Mouse (Mus musculus) A20 (cell line): ENCODE measurements around the gene Dusp7.

Experiments used
- DNase-seq: peaks from one replicate; pipeline ENCODE4 v3.0.0-alpha.2; 2011; ENCODE audit warnings: low read depth, low spot score

Dusp7 gene

DNA sequence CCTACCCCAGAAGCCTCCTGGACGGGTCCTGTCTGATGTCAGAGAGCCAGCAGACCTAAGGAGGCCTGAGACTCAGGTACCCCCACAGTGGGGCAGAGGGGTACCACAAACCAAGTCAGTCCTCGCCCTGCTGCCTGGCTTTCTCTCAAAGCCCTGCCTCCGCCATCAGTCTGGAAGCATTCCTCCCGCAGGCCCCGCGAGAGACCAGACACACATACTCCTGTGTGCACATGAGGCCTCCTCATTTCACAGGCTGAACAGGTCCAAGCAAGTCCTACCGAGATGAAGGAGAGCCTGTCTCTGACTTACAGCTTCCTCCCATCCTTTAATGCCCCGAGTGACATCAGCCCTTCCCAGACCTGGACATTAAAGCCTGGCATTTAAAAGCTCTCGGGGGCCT is 10.3 kb downstream of the Dusp7 start:
- DNase-seq, result no peak

DNA sequence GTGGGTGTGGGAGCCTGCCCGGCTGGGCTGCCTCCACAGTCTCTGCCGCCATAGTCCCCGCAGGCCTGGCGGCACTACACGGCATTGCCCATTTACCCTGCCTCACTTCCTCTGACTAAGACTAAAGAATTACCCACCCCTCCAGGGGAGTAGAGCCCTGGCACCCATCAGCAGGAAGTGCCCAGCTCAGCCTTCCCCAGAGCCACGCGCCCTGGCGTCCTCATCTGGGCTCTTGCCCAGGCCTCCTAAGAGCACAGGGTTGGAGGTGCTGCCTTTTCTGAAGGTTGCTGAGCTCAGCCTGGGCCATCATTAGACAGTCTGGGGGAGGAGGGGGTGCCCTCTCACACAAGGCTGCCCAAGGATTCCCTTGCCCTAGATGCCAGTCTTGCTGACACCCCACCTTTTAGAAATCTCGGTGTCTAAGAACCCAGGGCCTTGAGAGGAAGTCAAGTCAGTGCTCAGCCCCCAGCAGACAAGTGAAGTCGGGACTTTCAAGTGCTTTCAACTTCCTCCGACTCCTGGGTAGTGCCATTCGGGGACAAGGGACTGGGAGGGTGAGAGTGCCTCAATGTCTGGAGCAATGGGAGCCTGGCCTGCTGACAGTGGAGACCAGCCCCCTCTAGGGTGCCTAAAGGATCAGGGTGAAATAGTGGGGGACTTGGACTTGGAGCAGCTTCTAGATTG is 17.9 kb downstream of the Dusp7 start:
- no peak for DNase-seq

DNA sequence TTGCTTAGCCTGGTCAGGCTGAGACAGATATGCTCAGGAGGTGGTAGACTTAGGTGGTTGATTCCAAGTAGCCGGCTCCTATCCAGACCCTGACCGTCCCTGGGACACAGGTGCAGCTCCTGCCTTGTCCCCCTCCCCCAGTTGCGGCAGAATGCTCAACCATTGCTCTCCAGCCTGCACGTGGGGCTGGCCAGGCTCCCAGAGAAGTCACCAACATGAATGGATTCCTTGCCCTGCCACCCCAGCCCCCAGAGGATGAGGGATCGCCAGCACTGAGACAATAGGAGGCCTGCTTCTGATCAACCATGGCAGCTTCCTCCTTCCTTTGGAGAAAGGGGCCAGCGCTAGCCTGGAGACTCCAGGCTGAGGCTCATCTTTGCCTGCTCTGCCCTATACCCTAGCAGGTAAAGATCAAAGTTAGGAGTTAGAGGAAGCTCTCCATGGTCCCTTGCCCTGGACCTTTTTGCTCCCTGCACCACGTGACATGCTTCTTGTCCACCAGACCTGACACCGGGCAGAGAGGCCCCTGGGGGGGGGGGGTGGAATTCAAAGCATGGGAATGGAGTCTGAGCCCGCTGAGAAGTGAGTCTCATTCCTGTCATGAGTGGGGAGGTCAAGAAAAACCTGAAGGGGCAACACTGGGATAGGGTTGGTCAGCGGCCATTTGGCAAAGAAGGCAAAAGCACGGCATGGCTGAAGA is 24.5 kb downstream of the Dusp7 start:
- no peak for DNase-seq

DNA sequence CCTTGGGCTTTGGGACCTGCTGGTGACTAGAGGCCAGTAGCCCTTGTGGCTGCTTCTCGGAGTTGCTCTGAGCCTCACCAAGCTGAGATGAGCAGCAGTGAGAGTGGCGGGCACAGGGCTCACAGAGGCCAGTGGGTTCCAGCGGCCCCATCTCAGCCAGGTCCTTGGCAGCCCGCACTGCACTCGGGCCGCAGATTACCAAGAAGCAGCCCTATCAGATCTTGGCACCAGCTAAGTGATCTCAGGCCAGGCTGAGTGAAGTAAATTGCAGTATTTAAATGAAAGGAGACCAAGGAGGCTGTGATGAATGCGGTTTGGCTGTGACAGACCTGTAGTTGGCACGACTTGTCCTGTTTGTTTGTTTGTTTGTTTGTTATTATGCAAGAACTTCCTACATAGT is 25.1 kb downstream of the Dusp7 start:
- no peak for DNase-seq

DNA sequence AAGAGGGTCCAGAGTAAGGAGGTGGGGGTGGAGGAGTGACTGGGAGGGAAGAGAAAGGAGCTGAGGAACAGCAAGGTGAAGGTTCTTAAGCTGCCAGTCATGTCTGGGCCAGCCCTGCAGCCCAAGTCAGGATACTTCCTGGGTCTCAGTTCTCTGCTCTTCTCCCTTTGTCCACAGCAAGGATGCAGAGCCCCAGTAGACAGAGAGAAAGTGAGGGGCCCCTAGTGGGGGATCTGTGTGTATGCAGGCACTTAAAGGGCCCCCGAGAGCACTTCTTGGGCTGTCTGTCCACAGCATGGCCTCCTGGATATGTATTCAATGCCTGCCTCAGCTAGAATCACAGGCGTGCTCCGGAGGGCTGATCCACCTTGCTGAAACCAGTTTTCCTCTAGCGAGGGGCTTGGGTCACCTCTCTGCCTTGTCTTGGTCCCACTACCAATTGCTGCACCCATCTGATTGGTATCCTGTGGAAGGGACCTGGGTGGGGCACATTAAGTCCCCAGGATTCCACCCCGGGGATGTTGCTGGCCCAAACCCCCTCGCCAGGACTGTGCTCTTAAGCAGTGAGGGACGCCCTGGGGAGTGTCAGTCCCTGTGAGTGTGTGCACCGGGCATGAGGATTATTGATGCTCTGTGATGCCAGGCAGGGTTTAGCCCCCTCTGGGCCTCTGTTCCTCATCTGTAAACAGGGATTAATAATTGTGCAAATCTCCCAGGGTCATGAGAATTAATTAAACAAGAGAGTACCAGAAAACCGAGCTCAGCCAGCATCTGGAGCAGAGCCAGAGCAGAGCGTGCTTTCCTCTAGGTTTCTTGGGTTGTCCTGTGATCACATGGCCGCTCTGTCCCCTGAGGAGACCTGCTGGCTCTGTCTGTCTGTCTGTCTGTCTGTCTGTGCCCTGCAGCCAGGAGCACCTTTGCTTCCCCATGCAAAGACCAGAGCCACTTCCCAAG is 26.5 kb downstream of the Dusp7 start:
- no peak for DNase-seq

- DNase-seq, result no peak
Observed at GRCm38 (mm10) chr9:106397733-106398132, 29.3 kb downstream of the Dusp7 start.

- no peak for DNase-seq
Observed at GRCm38 (mm10) chr9:106398667-106399311, 30.4 kb downstream of the Dusp7 start.

DNA sequence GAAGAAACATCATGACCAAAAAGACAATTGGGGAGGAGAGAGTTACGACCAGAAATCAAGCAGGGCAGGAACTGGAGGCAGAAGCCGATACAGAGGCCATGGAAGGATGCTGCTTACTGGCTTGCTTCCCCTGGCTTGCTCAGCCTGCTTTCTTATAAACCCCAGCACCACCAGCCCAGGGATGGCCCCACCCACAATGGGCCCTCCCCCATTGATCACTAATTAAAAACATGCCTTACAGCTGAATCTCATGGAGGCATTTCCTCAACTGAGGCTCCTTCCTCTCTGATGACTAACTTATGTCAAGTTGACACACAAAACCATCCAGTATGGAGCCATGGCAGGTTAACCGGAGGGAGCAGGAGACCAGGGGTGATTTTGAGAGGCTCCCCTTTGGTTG is 31.4 kb downstream of the Dusp7 start:
- DNase-seq, result no peak

DNA sequence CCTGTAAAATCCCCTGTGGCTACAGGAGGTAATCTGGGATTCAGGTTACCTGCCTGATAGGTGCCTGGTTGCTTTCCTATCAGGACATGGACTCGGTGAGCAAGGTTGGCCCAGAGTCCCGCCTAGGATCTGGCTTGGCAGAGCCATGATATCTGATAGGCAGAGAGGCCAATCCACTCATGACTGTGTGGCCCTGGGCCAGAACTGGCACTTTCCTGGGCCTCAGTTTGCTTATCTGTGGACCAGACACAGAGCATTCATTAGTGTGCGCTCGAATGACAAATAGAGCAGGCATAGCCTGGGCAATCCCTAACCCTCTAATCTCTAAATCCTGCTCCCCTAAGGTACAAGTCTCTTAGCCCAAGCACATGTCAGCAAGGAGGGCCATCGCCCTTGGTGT is 33.7 kb downstream of the Dusp7 start:
- DNase-seq, result no peak

DNA sequence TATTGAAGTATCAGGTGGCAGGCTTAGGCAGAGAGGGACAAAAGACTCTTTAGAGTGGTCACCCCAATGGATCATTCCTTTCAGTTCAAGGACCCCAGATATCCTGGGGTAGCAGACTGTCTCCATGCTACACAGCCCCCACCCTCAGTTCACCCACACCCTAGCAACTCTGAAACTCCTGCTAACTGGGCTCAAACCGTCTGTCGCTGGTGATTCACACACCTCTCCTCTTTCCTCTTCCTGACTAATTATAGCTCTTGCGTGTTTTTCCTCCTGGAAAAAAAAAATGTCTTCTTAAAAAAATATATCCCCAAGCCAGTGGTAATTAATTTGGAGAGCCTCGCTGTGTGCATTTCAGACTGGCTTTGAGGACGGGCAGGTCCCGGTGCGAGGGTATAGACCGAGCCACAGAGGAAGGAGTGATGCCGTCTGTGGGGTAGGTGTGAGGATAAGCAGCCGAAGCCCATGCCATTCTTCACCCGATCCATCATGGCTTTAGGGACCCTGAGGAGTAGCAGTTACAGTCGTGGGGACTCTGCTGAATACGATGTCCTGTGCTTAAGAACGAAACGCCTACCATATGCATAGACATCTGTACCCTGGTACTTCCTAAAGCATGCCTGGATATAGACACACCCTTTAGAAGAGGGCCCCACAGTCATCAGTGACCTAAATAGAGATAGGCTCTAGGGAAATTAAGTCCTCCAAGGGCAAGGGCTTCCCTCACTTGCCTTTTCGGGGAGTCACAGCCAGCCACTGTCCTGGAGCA is 34.4 kb downstream of the Dusp7 start:
- DNase-seq, result no peak

DNA sequence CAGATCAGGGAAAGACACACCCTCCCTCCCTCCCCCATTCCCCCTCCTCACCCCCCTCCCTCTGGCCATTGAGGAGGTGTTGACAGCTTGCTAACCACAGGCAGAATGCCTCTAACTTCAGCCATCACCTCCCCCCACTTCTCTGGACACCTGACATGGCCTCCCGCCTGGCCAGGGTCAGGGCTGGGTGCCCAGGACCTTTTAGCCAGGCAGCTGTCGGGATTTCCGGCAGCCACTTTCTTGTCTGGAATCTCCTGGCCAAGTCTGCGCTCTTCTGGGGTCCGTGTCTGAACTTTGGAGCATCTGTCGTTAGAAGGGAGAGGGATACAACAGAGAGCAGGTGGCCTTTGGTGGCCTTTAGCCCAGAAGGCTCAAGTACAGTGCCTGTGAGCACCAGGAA is 36.8 kb downstream of the Dusp7 start:
- DNase-seq, result no peak

GRCm38 (mm10) chr9:106406443-106407078 is 38.1 kb downstream of the Dusp7 start:
- no peak for DNase-seq

- DNase-seq, result no peak
Observed at GRCm38 (mm10) chr9:106409096-106409495, 40.7 kb downstream of the Dusp7 start.

DNA sequence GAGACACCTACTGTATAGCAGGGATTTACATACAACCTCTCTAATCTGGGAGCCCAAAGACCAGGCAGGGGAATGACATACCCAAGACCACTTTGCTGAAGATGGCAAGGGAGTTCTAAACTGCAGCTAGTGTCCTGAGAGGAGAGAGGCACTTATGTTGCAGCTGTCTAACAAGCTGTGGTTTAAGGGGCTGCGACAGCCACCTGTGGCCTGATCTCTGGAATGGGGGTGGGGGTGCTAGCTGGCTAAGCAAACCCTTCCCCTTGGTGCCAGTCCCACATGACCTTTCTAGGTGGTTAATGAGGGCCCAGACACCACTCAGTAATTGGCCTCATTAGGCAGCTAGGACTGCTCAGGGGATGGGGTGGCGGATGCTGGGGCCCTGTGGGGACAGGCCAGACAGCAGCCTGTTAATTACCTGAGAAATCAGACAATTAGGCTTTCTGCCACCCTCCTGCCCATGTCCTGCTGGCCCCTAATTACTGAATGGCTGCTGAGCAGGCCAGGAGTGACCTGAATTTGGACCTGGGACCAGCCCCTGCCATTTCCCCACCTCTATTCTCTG is 41.7 kb downstream of the Dusp7 start:
- no peak for DNase-seq

GRCm38 (mm10) chr9:106411091-106411594 is 42.7 kb downstream of the Dusp7 start:
- peak; percentile 78 for DNase-seq

DNA sequence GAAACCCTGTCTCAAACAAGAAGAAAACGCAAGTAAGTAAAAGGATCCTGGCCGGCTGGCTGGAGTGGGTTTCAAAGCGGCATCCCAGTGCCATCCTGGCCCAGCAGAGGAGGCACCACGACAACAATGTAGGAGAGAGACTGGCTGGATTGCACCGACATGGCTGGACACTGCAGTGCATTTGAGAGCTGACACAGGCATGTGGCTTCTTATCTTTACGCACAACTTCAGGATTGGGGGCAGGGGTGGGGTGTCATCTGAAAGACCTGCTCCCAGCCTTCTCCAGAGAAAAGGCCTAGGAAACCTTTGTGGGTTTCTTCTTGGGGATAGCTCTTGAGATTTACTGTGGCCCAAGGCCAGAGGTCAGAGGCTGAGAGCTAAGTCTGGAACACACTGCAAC is 43.3 kb downstream of the Dusp7 start:
- no peak for DNase-seq

- DNase-seq, result no peak
Observed at GRCm38 (mm10) chr9:106412210-106412609, 43.8 kb downstream of the Dusp7 start.

GRCm38 (mm10) chr9:106413606-106414005 is 45.2 kb downstream of the Dusp7 start:
- DNase-seq, result no peak

GRCm38 (mm10) chr9:106416826-106417225 is 48.4 kb downstream of the Dusp7 start:
- no peak for DNase-seq
